Mouse (Mus musculus) heart, adult 2 months (tissue): ENCODE measurements around the gene Nyap2. TPM values are rescaled to one million over a fixed set of nuclear protein-coding genes. Genes with fewer than 3 reads are reported as not detected.

Experiments used
- DNase-seq, 2 experiments: peaks; one replicate each; pipeline ENCODE4 v3.0.0; 2021
- H3K27ac ChIP-seq: fragments of 200-600 bp; 2 replicates; pipeline ENCODE4 v1.8.1; 2022
- H3K27me3 ChIP-seq: fragments of 200-500 bp; 2 replicates; pipeline ENCODE4 v1.6.1; 2012; ENCODE audit warnings: mild to moderate bottlenecking, low read length, inconsistent platforms, mixed read lengths; ENCODE audit not compliant: control insufficient read depth, insufficient read depth
- H3K36me3 ChIP-seq: fragments of 200-500 bp; 2 replicates; pipeline ENCODE4 v1.6.1; 2012; ENCODE audit warnings: low read length, inconsistent platforms; ENCODE audit not compliant: control insufficient read depth, insufficient read depth
- H3K4me1 ChIP-seq: fragments of 200-500 bp; 2 replicates; pipeline ENCODE4 v1.6.1; 2011; ENCODE audit warnings: low read length; ENCODE audit not compliant: control insufficient read depth, insufficient read depth
- H3K4me3 ChIP-seq: fragments of 200-600 bp; 2 replicates; pipeline ENCODE4 v1.8.1; 2022
- H3K79me2 ChIP-seq: fragments of 200-500 bp; replicated peaks from 2 replicates; pipeline ENCODE4 v1.6.1; 2012; ENCODE audit warnings: mild to moderate bottlenecking, inconsistent platforms, low read length, moderate library complexity, mixed read lengths; ENCODE audit not compliant: control insufficient read depth, insufficient read depth
- H3K9ac ChIP-seq: fragments of 200-500 bp; 2 replicates; pipeline ENCODE4 v1.6.1; 2012; ENCODE audit warnings: low read depth, mild to moderate bottlenecking, control low read depth, inconsistent platforms, low read length, mixed read lengths
- CTCF ChIP-seq: fragments of 200-600 bp; IDR thresholded peaks from 2 replicates; pipeline ENCODE4 v1.8.1; 2022; ENCODE audit warnings: antibody characterized with exemption, mild to moderate bottlenecking, moderate library complexity
- EP300 ChIP-seq: fragments of 200-500 bp; IDR thresholded peaks from 2 replicates; pipeline ENCODE4 v1.6.1; 2011; ENCODE audit warnings: low read depth, low read length, control low read depth; ENCODE audit not compliant: insufficient read depth
- POLR2A ChIP-seq: fragments of 200-500 bp; IDR thresholded peaks from 2 replicates; pipeline ENCODE4 v1.6.1; 2011; ENCODE audit warnings: mild to moderate bottlenecking, low read depth, low read length, control low read depth; ENCODE audit not compliant: insufficient read depth
- WGBS: fragments of 180-500 bp; shearing (Covaris S2); methylation state at CpG from one replicate; pipeline ENCODE4 v1.1.7; 2018; 5-methylcytosine and 5-hydroxymethylcytosine counted together
- intact Hi-C: fragments of 180-260 bp; cut with DNase I; formaldehyde crosslinking; loops from one replicate; pipeline ENCODE4 v1.15.1; 2025
- polyA plus RNA-seq: library from polyadenylated mRNA; depleted of rRNA; stranded (reverse); fragments of >200 nt; gene quantifications from 2 replicates; pipeline ENCODE4 v1.2.3, GENCODE M21; 2012
- total RNA-seq, 2 experiments: library from RNA; stranded (reverse); gene quantifications; 2 replicates each; pipeline ENCODE4 v1.2.3; 2021

Nyap2 gene
- total and polyA plus RNA-seq, 3 experiments, result not detected

DNA sequence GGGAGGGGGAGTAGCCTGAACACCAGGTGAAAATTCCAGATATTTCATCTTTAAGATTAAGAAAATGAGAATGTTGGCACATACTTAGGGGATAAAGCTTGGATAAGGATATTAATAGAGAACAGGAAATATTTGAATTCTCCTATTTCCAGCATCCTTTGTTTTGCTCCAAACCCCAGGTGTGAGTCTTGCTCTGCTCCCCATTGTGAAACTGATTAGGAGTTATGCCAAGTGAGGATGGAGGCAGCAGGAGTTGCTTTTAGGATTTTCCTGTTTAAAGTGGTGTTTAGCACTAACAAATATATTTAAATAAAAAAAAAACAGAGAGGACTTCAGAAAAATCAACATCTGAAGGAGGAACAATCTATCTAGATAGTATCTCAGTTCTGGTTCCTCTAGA lies 68.8 kb downstream of the Nyap2 start:
- no peaks in the 10 kb centered on the region for H3K79me2 ChIP-seq
- H3K4me3 ChIP-seq, result no peak overlapping the region
- H3K4me1 ChIP-seq, result no peaks in the 10 kb centered on the region
- H3K9ac ChIP-seq, result no peak overlapping the region
- H3K36me3 ChIP-seq, result no peaks in the 10 kb centered on the region
- TF ChIP-seq POLR2A, result no peak
- no peak for TF ChIP-seq EP300
- TF ChIP-seq CTCF, result no peak
- intact Hi-C loops, result no loop called here
- H3K27ac ChIP-seq, result no peak overlapping the region
- no peak for DNase-seq
- no peaks in the 10 kb centered on the region for H3K27me3 ChIP-seq

DNA sequence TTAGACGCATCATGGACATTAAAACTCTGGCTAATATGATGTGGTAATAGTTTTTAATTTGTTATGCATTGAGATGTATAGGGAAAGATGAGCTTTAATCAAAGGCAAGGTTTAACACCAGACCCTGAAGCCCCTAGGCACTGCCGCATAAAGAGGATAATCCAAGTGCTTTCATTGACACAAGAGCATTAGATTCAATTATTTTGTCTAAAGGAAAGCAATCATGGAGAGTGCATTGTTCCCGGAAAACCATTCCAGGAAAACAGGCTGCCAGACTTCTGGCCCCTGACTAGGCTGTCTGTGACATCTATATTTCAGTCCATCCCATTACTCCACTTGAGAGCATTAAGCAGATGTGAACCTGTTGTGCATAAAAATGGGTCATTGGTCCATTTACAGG lies 92.5 kb downstream of the Nyap2 start:
- H3K27me3 ChIP-seq, result no peaks in the 10 kb centered on the region
- no peaks in the 10 kb centered on the region for H3K79me2 ChIP-seq
- intact Hi-C loops, result no loop called here
- no peak for DNase-seq
- H3K36me3 ChIP-seq, result no peaks in the 10 kb centered on the region
- no peak overlapping the region for H3K27ac ChIP-seq
- no peak overlapping the region for H3K9ac ChIP-seq
- WGBS, result 68% methylated on average over 3 of the region's 3 CpGs
- H3K4me3 ChIP-seq, result no peak overlapping the region
- TF ChIP-seq EP300, result no peak
- TF ChIP-seq POLR2A, result no peak
- no peak for TF ChIP-seq CTCF
- no peaks in the 10 kb centered on the region for H3K4me1 ChIP-seq

- Histone ChIP-seq H3K9ac (no peak overlapping the region), H3K4me1 (no peaks in the 10 kb centered on the region), H3K79me2 (no peaks in the 10 kb centered on the region), H3K27ac (no peak overlapping the region), H3K4me3 (no peak overlapping the region), H3K27me3 (no peaks in the 10 kb centered on the region), H3K36me3 (no peaks in the 10 kb centered on the region)
- TF ChIP-seq POLR2A (no peak), CTCF (no peak), EP300 (no peak)
- no peak for DNase-seq
- intact Hi-C loops, result no loop called here
Measured at GRCm38 (mm10) chr1:81172703-81173102, 96.0 kb downstream of the Nyap2 start.

GRCm38 (mm10) chr1:81173303-81173702 lies 96.6 kb downstream of the Nyap2 start:
- Histone ChIP-seq H3K9ac (no peak overlapping the region), H3K4me1 (no peaks in the 10 kb centered on the region), H3K27me3 (no peaks in the 10 kb centered on the region), H3K4me3 (no peak overlapping the region), H3K36me3 (no peaks in the 10 kb centered on the region), H3K27ac (no peak overlapping the region), H3K79me2 (no peaks in the 10 kb centered on the region)
- 42% methylated on average over 1 of the region's 1 CpGs for WGBS
- TF ChIP-seq POLR2A (no peak), EP300 (no peak), CTCF (no peak)
- intact Hi-C loops, result no loop called here
- DNase-seq, result no peak

DNA sequence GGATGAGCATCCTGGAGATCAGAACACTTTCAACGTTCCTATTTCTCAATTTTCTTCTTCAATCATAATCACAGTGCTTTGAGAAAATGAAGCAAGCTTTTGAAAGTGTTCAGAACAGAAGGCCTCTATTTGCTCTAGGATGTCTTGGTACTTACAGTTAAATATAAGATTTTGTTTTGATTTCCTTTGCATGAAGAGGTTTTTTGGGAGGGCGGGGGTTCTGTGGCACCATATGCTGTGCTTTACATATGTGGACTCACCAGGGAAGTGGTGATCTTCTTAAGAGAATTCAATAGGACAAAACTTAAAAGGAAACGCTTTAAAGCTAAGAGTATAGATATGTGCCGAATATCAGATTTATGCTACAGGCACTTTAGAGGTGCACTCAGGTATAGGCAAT lies 103.0 kb downstream of the Nyap2 start:
- H3K27me3 ChIP-seq, result no peaks in the 10 kb centered on the region
- no peaks in the 10 kb centered on the region for H3K36me3 ChIP-seq
- DNase-seq, result no peak
- 92% methylated on average over 4 of the region's 4 CpGs for WGBS
- intact Hi-C loops, result no loop called here
- H3K9ac ChIP-seq, result no peak overlapping the region
- no peaks in the 10 kb centered on the region for H3K79me2 ChIP-seq
- H3K4me1 ChIP-seq, result no peaks in the 10 kb centered on the region
- H3K27ac ChIP-seq, result no peak overlapping the region
- TF ChIP-seq CTCF, result no peak
- TF ChIP-seq EP300, result no peak
- TF ChIP-seq POLR2A, result no peak
- no peak overlapping the region for H3K4me3 ChIP-seq

DNA sequence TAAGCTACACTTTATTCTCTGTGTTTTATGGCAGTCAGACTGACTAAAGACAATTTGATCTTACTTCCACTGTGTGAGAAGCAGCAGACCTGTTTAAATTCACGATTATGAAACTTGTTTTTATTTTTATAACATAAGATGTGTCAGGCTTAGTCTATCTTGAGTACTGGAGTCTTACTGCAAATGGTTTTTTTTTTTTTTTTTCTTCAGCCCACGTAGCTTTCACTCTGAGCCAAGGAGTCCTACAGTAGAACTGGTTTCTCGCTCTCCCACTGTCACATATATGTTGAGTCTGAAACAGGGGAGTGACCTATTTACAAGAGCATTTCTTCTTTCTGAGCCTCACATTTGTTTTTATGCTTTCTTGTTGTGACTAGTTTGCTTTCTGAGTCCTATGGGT lies 103.9 kb downstream of the Nyap2 start:
- no peaks in the 10 kb centered on the region for H3K4me1 ChIP-seq
- no peaks in the 10 kb centered on the region for H3K27me3 ChIP-seq
- no peaks in the 10 kb centered on the region for H3K79me2 ChIP-seq
- no peak for TF ChIP-seq POLR2A
- TF ChIP-seq CTCF, result no peak
- no peak for TF ChIP-seq EP300
- H3K27ac ChIP-seq, result no peak overlapping the region
- H3K36me3 ChIP-seq, result no peaks in the 10 kb centered on the region
- H3K4me3 ChIP-seq, result no peak overlapping the region
- no peak for DNase-seq
- 73% methylated on average over 3 of the region's 3 CpGs for WGBS
- intact Hi-C loops, result no loop called here
- no peak overlapping the region for H3K9ac ChIP-seq

- Histone ChIP-seq H3K4me1 (no peaks in the 10 kb centered on the region), H3K9ac (no peak overlapping the region), H3K27me3 (no peaks in the 10 kb centered on the region), H3K27ac (no peak overlapping the region), H3K36me3 (no peaks in the 10 kb centered on the region), H3K79me2 (no peaks in the 10 kb centered on the region), H3K4me3 (no peak overlapping the region)
- no peak for DNase-seq
- TF ChIP-seq EP300 (no peak), CTCF (no peak), POLR2A (no peak)
- intact Hi-C loops, result no loop called here
- WGBS, result 82% methylated on average over 2 of the region's 2 CpGs
Measured at GRCm38 (mm10) chr1:81209536-81209935, 132.8 kb downstream of the Nyap2 start.
